Mouse (Mus musculus): ENCODE results near the gene Gpr174. TPM values are rescaled to one million over a fixed set of nuclear protein-coding genes. Genes with fewer than 3 reads are reported as not detected.

The Gpr174 gene
- polyA plus RNA-seq (2012; rRNA removed; ENCODE audit: low replicate concordance): 0.07 and 0.26 TPM in 2 replicates

GRCm38 (mm10) chrX:107255486-107256227 is at the start of gene Gpr174:
Gene Gpr174 (plus strand): TSS chrX:107255878.

Other genes starting within 250 kb of the Gpr174 start
- 0.64 and 0.71 TPM in 2 replicates for gene P2ry10, start 167.4 kb upstream of the Gpr174 start, polyA plus RNA-seq (2012; rRNA removed; ENCODE audit: low replicate concordance)
- gene P2ry10b, start 107.0 kb upstream of the Gpr174 start, polyA plus RNA-seq (2012; rRNA removed; ENCODE audit: low replicate concordance): 2.2 and 3.8 TPM in 2 replicates
- gene Itm2a, start 147.5 kb downstream of the Gpr174 start, polyA plus RNA-seq (2012; rRNA removed; ENCODE audit: low replicate concordance): 16.3 and 40.9 TPM in 2 replicates